Mouse (Mus musculus) CH12.LX (cell line): Measurements from ENCODE around the gene Fyco1. TPM values are rescaled to one million over a fixed set of nuclear protein-coding genes. Genes with fewer than 3 reads are reported as not detected.

Source experiments
- DNase-seq: peaks from one replicate; pipeline ENCODE4 v3.0.0-alpha.2; 2013; ENCODE audit errors: extremely low read depth
- H3K27ac ChIP-seq: 2 replicates; pipeline ENCODE4 v1.5.1; 2012; ENCODE audit warnings: low read depth, mild to moderate bottlenecking, control low read depth, moderate library complexity; ENCODE audit not compliant: insufficient read depth
- H3K27me3 ChIP-seq: replicated peaks from 2 replicates; pipeline ENCODE3; 2012; ENCODE audit warnings: inconsistent platforms
- H3K36me3 ChIP-seq, 2 experiments: replicated peaks in 1 of 2; 2 replicates each; pipeline versions ENCODE3 to v1.6.1; 2012; ENCODE audit warnings: inconsistent platforms in 1 of 2, low read length in 1 of 2, mild to moderate bottlenecking in 1 of 2, mixed read lengths in 1 of 2, moderate library complexity in 1 of 2; ENCODE audit not compliant: control insufficient read depth in 1 of 2, insufficient read depth in 1 of 2
- H3K4me1 ChIP-seq, 2 experiments: 2 replicates each; pipeline ENCODE4 v1.6.1; 2012; ENCODE audit warnings: inconsistent platforms in 1 of 2, moderate library complexity in 1 of 2; ENCODE audit not compliant: insufficient read depth in 2 of 2, control insufficient read depth in 1 of 2
- H3K4me2 ChIP-seq: 2 replicates; pipeline ENCODE4 v1.6.1; 2012; ENCODE audit warnings: low read depth, mild to moderate bottlenecking, control low read depth; ENCODE audit not compliant: poor library complexity, insufficient read depth, severe bottlenecking
- H3K4me3 ChIP-seq, 3 experiments: fragments of 150-350 bp in 1 of 3; sonication (generic) in 1 of 3; replicated peaks in 1 of 3; 2 replicates each; pipeline versions ENCODE3 to v1.5.1; 2011 to 2012; ENCODE audit warnings: low read depth in 2 of 3, low read length in 2 of 3, mild to moderate bottlenecking in 2 of 3, moderate library complexity in 2 of 3, control low read depth in 1 of 3, improper control_type of control experiment in 1 of 3, inconsistent platforms in 1 of 3, mixed read lengths in 1 of 3; ENCODE audit not compliant: poor library complexity in 1 of 3
- H3K79me2 ChIP-seq: replicated peaks from 2 replicates; pipeline ENCODE4 v1.6.1; 2012; ENCODE audit warnings: mild to moderate bottlenecking, moderate library complexity; ENCODE audit not compliant: control insufficient read depth, poor library complexity, insufficient read depth, severe bottlenecking; ENCODE audit errors: extremely low read depth
- H3K9ac ChIP-seq: 2 replicates; pipeline ENCODE4 v1.6.1; 2012; ENCODE audit warnings: low read depth, mild to moderate bottlenecking, control low read depth, moderate library complexity; ENCODE audit not compliant: insufficient read depth
- H3K9me3 ChIP-seq: replicated peaks from 2 replicates; pipeline ENCODE3; 2012; ENCODE audit warnings: low read length, inconsistent platforms, mixed read lengths
- BHLHE40 ChIP-seq: IDR thresholded peaks from 2 replicates; pipeline ENCODE4 v1.6.1; 2011; ENCODE audit warnings: mild to moderate bottlenecking, low read depth, low read length, improper control_type of control experiment
- CHD1 ChIP-seq: IDR thresholded peaks from 2 replicates; pipeline ENCODE4 v1.6.1; 2012; ENCODE audit warnings: low read depth, low read length, improper control_type of control experiment, inconsistent platforms
- CHD2 ChIP-seq: IDR thresholded peaks from 2 replicates; pipeline ENCODE4 v1.6.1; 2011; ENCODE audit warnings: low read length, improper control_type of control experiment
- CTCF ChIP-seq, 2 experiments: IDR thresholded peaks in 1 of 2; conservative IDR thresholded peaks in 1 of 2; 2 replicates each; pipeline ENCODE4 v1.5.1; 2011 to 2012; ENCODE audit warnings: low read depth in 2 of 2, low read length in 2 of 2, improper control_type of control experiment in 1 of 2, inconsistent platforms in 1 of 2, mild to moderate bottlenecking in 1 of 2, moderate library complexity in 1 of 2
- E2F4 ChIP-seq: IDR thresholded peaks from 2 replicates; pipeline ENCODE4 v1.6.1; 2011; ENCODE audit warnings: low read depth, low read length, improper control_type of control experiment; ENCODE audit not compliant: insufficient replicate concordance
- EP300 ChIP-seq: IDR thresholded peaks from 2 replicates; pipeline ENCODE4 v1.6.1; 2011; ENCODE audit warnings: low read length, improper control_type of control experiment
- ETS1 ChIP-seq: conservative IDR thresholded peaks from 2 replicates; pipeline ENCODE4 v1.6.1; 2012; ENCODE audit warnings: low read depth, mild to moderate bottlenecking, inconsistent platforms, low read length, improper control_type of control experiment, moderate library complexity
- GABPA ChIP-seq: IDR thresholded peaks from 2 replicates; pipeline ENCODE4 v1.6.1; 2012; ENCODE audit warnings: low read depth, low read length, improper control_type of control experiment, inconsistent platforms; ENCODE audit not compliant: insufficient replicate concordance
- HCFC1 ChIP-seq: IDR thresholded peaks from 2 replicates; pipeline ENCODE4 v1.6.1; 2012; ENCODE audit warnings: low read depth, mild to moderate bottlenecking, inconsistent platforms, low read length, improper control_type of control experiment
- IRF4 ChIP-seq: IDR thresholded peaks from 2 replicates; pipeline ENCODE4 v1.6.1; 2014; ENCODE audit warnings: low read depth, mild to moderate bottlenecking, inconsistent platforms, low read length, improper control_type of control experiment
- JUN ChIP-seq: IDR thresholded peaks from 2 replicates; pipeline ENCODE4 v1.6.1; 2011; ENCODE audit warnings: low read depth, mild to moderate bottlenecking, low read length, improper control_type of control experiment, moderate library complexity; ENCODE audit not compliant: insufficient read depth
- JUND ChIP-seq: conservative IDR thresholded peaks from 2 replicates; pipeline ENCODE4 v1.6.1; 2011; ENCODE audit warnings: low read depth, low read length, improper control_type of control experiment
- MAFK ChIP-seq: IDR thresholded peaks from 2 replicates; pipeline ENCODE4 v1.6.1; 2011; ENCODE audit warnings: low read length, improper control_type of control experiment; ENCODE audit not compliant: insufficient replicate concordance
- MAZ ChIP-seq: IDR thresholded peaks from 2 replicates; pipeline ENCODE4 v1.6.1; 2012; ENCODE audit warnings: low read depth, mild to moderate bottlenecking, inconsistent platforms, low read length, improper control_type of control experiment, moderate library complexity
- MXI1 ChIP-seq: IDR thresholded peaks from 2 replicates; pipeline ENCODE4 v1.6.1; 2011; ENCODE audit warnings: mild to moderate bottlenecking, low read depth, low read length, improper control_type of control experiment
- NELFE ChIP-seq: IDR thresholded peaks from 2 replicates; pipeline ENCODE4 v1.6.1; 2011; ENCODE audit warnings: low read depth, low read length, improper control_type of control experiment
- PAX5 ChIP-seq: IDR thresholded peaks from 2 replicates; pipeline ENCODE4 v1.6.1; 2012; ENCODE audit warnings: low read length, inconsistent platforms, mixed read lengths
- SIN3A ChIP-seq: IDR thresholded peaks from 2 replicates; pipeline ENCODE4 v1.6.1; 2012; ENCODE audit warnings: low read length, improper control_type of control experiment, inconsistent platforms
- SMC3 ChIP-seq: IDR thresholded peaks from 2 replicates; pipeline ENCODE4 v1.6.1; 2011; ENCODE audit warnings: low read depth, low read length, improper control_type of control experiment
- TBP ChIP-seq: conservative IDR thresholded peaks from 2 replicates; pipeline ENCODE4 v1.6.1; 2011; ENCODE audit warnings: low read depth, low read length, improper control_type of control experiment
- TCF12 ChIP-seq: IDR thresholded peaks from 2 replicates; pipeline ENCODE4 v1.6.1; 2014; ENCODE audit warnings: low read depth, mild to moderate bottlenecking, inconsistent platforms, low read length, improper control_type of control experiment
- UBTF ChIP-seq: IDR thresholded peaks from 2 replicates; pipeline ENCODE4 v1.6.1; 2012; ENCODE audit warnings: low read depth, mild to moderate bottlenecking, inconsistent platforms, low read length, improper control_type of control experiment, moderate library complexity
- USF1 ChIP-seq: IDR thresholded peaks from 2 replicates; pipeline ENCODE4 v1.6.1; 2014; ENCODE audit warnings: low read depth, mild to moderate bottlenecking, inconsistent platforms, low read length, improper control_type of control experiment
- USF2 ChIP-seq: conservative IDR thresholded peaks from 2 replicates; pipeline ENCODE4 v1.6.1; 2011; ENCODE audit warnings: low read depth, low read length, improper control_type of control experiment
- ZC3H11A ChIP-seq: IDR thresholded peaks from 2 replicates; pipeline ENCODE4 v1.6.1; 2012; ENCODE audit warnings: low read depth, mild to moderate bottlenecking, inconsistent platforms, low read length, improper control_type of control experiment
- ZKSCAN1 ChIP-seq: IDR thresholded peaks from 2 replicates; pipeline ENCODE4 v1.6.1; 2012; ENCODE audit warnings: low read depth, inconsistent platforms, low read length, improper control_type of control experiment, borderline replicate concordance
- ZNF384 ChIP-seq: IDR thresholded peaks from 2 replicates; pipeline ENCODE4 v1.6.1; 2012; ENCODE audit warnings: low read depth, low read length, improper control_type of control experiment, inconsistent platforms
- dilution Hi-C: fragments of 300-500 bp; cut with MboI; formaldehyde crosslinking; loops from 2 replicates; pipeline ENCODE4 v1.14.3; 2020; ENCODE audit warnings: low sequenced_read_pairs; ENCODE audit not compliant: extremely low pct_unique_long_range_greater_than_20kb, extremely low pct_ligation_motif_present
- in situ Hi-C: fragments of 300-500 bp; cut with MboI; formaldehyde crosslinking; loops from 3 replicates; pipeline ENCODE4 v1.14.3; 2019; ENCODE audit warnings: low sequenced_read_pairs, low pct_ligation_motif_present, low pct_unique_long_range_greater_than_20kb, mixed read lengths
- polyA plus RNA-seq: library from polyadenylated mRNA; unstranded; fragments of >175 nt; gene quantifications from 2 replicates; pipeline ENCODE4 v1.2.1, GENCODE M21; 2012; ENCODE audit warnings: low read depth; ENCODE audit not compliant: insufficient read length
- total RNA-seq, 2 experiments: library from RNA; depleted of rRNA; stranded (reverse); fragments of 300-350 nt in 1 of 2; fragments of >200 nt in 1 of 2; gene quantifications; 2 replicates each; pipeline ENCODE4 v1.2.3; 2012 to 2014

The Fyco1 gene
- total and polyA plus RNA-seq, 3 experiments = 2.1 to 10.2 (median 6.0) TPM

DNA sequence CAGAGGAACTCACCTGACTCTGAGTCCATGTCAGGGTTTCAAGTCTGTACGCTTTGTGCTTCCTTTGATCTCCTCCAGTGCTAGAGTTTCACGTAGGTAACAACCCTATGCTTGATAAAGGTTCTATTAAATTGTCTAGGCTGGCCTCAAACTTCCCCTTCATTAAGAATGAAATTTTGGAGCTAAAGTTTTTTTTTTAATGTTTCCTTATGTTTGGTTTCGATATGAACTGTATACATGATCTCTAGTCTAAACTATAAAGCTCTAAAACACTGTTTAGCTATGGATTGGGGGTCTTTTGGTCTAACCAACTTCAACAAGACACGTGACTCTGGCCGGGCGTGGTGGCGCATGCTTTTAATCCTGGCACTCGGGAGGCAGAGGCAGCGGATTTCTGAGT, 10.2 kb upstream of the Fyco1 start, which contains the start of gene Xcr1:
TSS of gene Xcr1 (minus strand) at position 101 of the 400 bp plus-strand sequence.
- no peak for DNase-seq
- H3K27me3 ChIP-seq = no peaks in the 10 kb centered on the region
- H3K4me3 ChIP-seq = no peak within 1 kb of the TSS
- H3K4me1 ChIP-seq = peaks cover 12 to 72% of the 10 kb centered on the region in 2 experiments
- H3K9me3 ChIP-seq = no peaks in the 10 kb centered on the region
- H3K36me3 ChIP-seq = no peaks in the 10 kb centered on the region
- peak within 1 kb of the TSS; percentile 97 for H3K27ac ChIP-seq
- peak within 1 kb of the TSS; percentile 53 for H3K9ac ChIP-seq
- in situ Hi-C loops (no loop called here), dilution Hi-C loops (no loop called here)
- H3K4me2 ChIP-seq = peak within 1 kb of the TSS; percentile 69
- H3K79me2 ChIP-seq = no peaks in the 10 kb centered on the region; the same call in 1 of the 2 replicates
- TF ChIP-seq ZC3H11A (no peak), JUN (no peak), JUND (no peak), NELFE (no peak), ZNF384 (no peak), E2F4 (no peak), IRF4 (no peak)

DNA sequence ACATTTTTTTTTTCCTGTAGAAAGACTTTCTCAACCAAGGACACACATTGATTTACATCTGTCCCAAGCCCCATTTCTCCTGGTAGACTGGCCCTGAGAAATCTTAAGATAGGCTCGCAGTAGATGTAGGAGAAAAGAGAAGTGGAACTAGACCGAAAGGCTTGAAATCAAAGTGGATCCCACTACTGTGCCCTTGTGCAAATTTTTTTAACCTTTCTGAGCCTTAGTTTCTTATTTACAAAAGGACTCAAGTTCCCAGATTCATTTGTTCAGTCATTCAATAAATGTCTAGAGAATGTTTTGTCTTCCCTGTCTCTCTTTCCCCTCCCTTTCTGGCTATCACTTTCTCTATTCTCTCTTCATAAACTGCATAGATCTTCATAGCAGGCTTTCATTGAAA, 5.1 kb upstream of the Fyco1 start:
- no peaks in the 10 kb centered on the region for H3K36me3 ChIP-seq
- no peak for DNase-seq
- no peaks in the 10 kb centered on the region; the same call in 1 of the 2 replicates for H3K79me2 ChIP-seq
- H3K9ac ChIP-seq = peak overlapping the region; percentile 53
- H3K9me3 ChIP-seq = no peaks in the 10 kb centered on the region
- TF ChIP-seq JUN (no peak), TCF12 (no peak), CTCF (conservative IDR thresholded peaks at IDR 0.05 in 1 of 2, IDR thresholded peaks at IDR 0.05 in 1 of 2; ENCODE audit: low read depth in 2 of 2, low read length in 2 of 2) (no peak), TBP (0 out of 2 replicates have a peak, but pooled peaks have one; percentile 19), EP300 (peak; percentile 76), HCFC1 (no peak), UBTF (no peak), USF2 (no peak), MXI1 (no peak), MAZ (no peak), ETS1 (no peak), CHD1 (no peak), ZKSCAN1 (no peak), SIN3A (0 out of 2 replicates have a peak, but pooled peaks have one; percentile 46), BHLHE40 (no peak), MAFK (no peak), SMC3 (no peak), E2F4 (no peak), CHD2 (no peak), PAX5 (no peak), ZNF384 (peak; percentile 72; the same call in 1 of the 2 replicates), GABPA (no peak), NELFE (no peak), IRF4 (peak; percentile 75), USF1 (no peak)
- in situ Hi-C loops = no loop called here
- H3K27me3 ChIP-seq = no peaks in the 10 kb centered on the region
- H3K4me1 ChIP-seq = peaks cover 10 to 58% of the 10 kb centered on the region in 2 experiments
- dilution Hi-C loops = no loop called here
- peak overlapping the region; percentile 36; the same call in 1 of the 2 replicates for H3K4me2 ChIP-seq
- H3K4me3 ChIP-seq = no peak overlapping the region
- H3K27ac ChIP-seq = no peak overlapping the region
